Mouse (Mus musculus): Measurements from ENCODE around the gene Gdf1. TPM values are rescaled to one million over a fixed set of nuclear protein-coding genes. Genes with fewer than 3 reads are reported as not detected.

The Gdf1 gene
- polyA plus RNA-seq, 1 experiment: 0.26 TPM

- WGBS: 36% methylated on average over 45 of the region's 45 CpGs
- no peak for DNase-seq (ENCODE audit: low read depth, low spot score)
Observed at GRCm38 (mm10) chr8:70329835-70330740, 471 bp downstream of the Gdf1 start.

GRCm38 (mm10) chr8:70330741-70331364 lies 1.2 kb downstream of the Gdf1 start:
- DNase-seq (ENCODE audit: low read depth, low spot score): no peak
- WGBS: 78% methylated on average over 53 of the region's 53 CpGs

GRCm38 (mm10) chr8:70331526-70331925 lies 1.9 kb downstream of the Gdf1 start:
- DNase-seq (ENCODE audit: low read depth, low spot score): no peak
- 92% methylated on average over 19 of the region's 19 CpGs for WGBS

GRCm38 (mm10) chr8:70332070-70332877 lies 2.7 kb downstream of the Gdf1 start:
- 56% methylated on average over 41 of the region's 41 CpGs for WGBS
- no peak for DNase-seq (ENCODE audit: low read depth, low spot score)

- WGBS: 95% methylated on average over 6 of the region's 6 CpGs
- DNase-seq (ENCODE audit: low read depth, low spot score): no peak
Observed at GRCm38 (mm10) chr8:70332878-70333202, 3.2 kb downstream of the Gdf1 start.

- 88% methylated on average over 7 of the region's 7 CpGs for WGBS
- no peak for DNase-seq (ENCODE audit: low read depth, low spot score)
Observed at GRCm38 (mm10) chr8:70338931-70339330, 9.3 kb downstream of the Gdf1 start.

- WGBS: 90% methylated on average over 7 of the region's 7 CpGs
- DNase-seq (ENCODE audit: low read depth, low spot score): no peak
Observed at GRCm38 (mm10) chr8:70340659-70341058, 11.0 kb downstream of the Gdf1 start.

- no peak for DNase-seq (ENCODE audit: low read depth, low spot score)
- WGBS: 88% methylated on average over 14 of the region's 14 CpGs
Observed at GRCm38 (mm10) chr8:70342007-70342406, 12.4 kb downstream of the Gdf1 start.

- no peak for DNase-seq (ENCODE audit: low read depth, low spot score)
- WGBS: 90% methylated on average over 7 of the region's 7 CpGs
Observed at GRCm38 (mm10) chr8:70343076-70343475, 13.5 kb downstream of the Gdf1 start.

- no peak for DNase-seq (ENCODE audit: low read depth, low spot score)
- WGBS: 59% methylated on average over 6 of the region's 6 CpGs
Observed at GRCm38 (mm10) chr8:70343696-70344095, 14.1 kb downstream of the Gdf1 start.

- WGBS: 70% methylated on average over 2 of the region's 2 CpGs
- no peak for DNase-seq (ENCODE audit: low read depth, low spot score)
Observed at GRCm38 (mm10) chr8:70344279-70344678, 14.7 kb downstream of the Gdf1 start.

- 46% methylated on average over 4 of the region's 4 CpGs for WGBS
- DNase-seq (ENCODE audit: low read depth, low spot score): no peak
Observed at GRCm38 (mm10) chr8:70347443-70347842, 17.8 kb downstream of the Gdf1 start.

- 15% methylated on average over 1 of the region's 1 CpGs for WGBS
- DNase-seq (ENCODE audit: low read depth, low spot score): no peak
Observed at GRCm38 (mm10) chr8:70347860-70348420, 18.3 kb downstream of the Gdf1 start.

- DNase-seq (ENCODE audit: low read depth, low spot score): no peak
- 15% methylated on average over 15 of the region's 15 CpGs for WGBS
Observed at GRCm38 (mm10) chr8:70351035-70351999, 21.7 kb downstream of the Gdf1 start.

- DNase-seq (ENCODE audit: low read depth, low spot score): no peak
- 11% methylated on average over 3 of the region's 3 CpGs for WGBS
Observed at GRCm38 (mm10) chr8:70352000-70352384, 22.4 kb downstream of the Gdf1 start.

- under 1% methylated on average over 64 of the region's 64 CpGs for WGBS
- no peak for DNase-seq (ENCODE audit: low read depth, low spot score)
Observed at GRCm38 (mm10) chr8:70352657-70353151, 23.1 kb downstream of the Gdf1 start.

GRCm38 (mm10) chr8:70353194-70353817 lies 23.7 kb downstream of the Gdf1 start, which contains the start of gene Upf1:
Upf1 (minus strand) TSS chr8:70353278.
- DNase-seq (ENCODE audit: low read depth, low spot score): peak; percentile 96
- under 1% methylated on average over 67 of the region's 69 CpGs for WGBS

GRCm38 (mm10) chr8:70354004-70354403 lies 24.4 kb downstream of the Gdf1 start:
- DNase-seq (ENCODE audit: low read depth, low spot score): no peak
- WGBS: 14% methylated on average over 4 of the region's 4 CpGs
